Mouse (Mus musculus): ENCODE measurements around the gene Nbas. TPM values are rescaled to one million over a fixed set of nuclear protein-coding genes. Genes with fewer than 3 reads are reported as not detected.

Nbas gene
- 1.8 and 7.1 TPM in 2 replicates for polyA plus RNA-seq (2012; ENCODE audit: low replicate concordance)

DNA sequence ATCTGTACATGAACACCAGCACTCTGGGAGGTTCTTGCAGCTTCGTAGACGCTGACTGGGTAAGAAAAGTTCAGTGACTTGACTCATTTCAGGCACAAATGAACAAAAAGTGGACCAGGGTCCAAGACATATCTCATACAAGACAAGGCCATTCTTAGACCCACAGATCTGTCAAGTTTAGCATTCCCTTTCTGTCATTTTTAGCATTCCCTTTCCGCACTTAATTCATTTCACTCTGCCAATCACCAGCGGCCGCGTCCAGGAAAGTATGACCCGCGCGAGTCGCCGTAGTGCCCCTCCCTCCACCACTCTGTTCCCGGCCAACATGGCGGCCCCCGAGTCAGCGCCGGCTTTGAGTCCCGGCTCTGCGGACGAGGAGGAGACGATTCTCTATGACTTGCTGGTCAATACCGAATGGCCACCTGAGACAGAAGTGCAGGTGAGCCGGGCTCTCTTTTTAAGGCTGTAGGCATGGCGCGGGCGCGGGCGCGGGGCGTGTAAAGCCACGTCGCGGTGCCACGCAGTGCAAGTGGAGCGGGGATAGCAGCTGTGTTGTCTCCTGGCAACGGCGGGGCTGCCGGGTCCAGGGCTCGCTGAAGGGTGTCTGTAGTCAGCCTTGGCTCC is at the start of gene Nbas:
Gene Nbas, plus strand, starts transcription at position 308 of the 624 bp plus-strand sequence.

DNA sequence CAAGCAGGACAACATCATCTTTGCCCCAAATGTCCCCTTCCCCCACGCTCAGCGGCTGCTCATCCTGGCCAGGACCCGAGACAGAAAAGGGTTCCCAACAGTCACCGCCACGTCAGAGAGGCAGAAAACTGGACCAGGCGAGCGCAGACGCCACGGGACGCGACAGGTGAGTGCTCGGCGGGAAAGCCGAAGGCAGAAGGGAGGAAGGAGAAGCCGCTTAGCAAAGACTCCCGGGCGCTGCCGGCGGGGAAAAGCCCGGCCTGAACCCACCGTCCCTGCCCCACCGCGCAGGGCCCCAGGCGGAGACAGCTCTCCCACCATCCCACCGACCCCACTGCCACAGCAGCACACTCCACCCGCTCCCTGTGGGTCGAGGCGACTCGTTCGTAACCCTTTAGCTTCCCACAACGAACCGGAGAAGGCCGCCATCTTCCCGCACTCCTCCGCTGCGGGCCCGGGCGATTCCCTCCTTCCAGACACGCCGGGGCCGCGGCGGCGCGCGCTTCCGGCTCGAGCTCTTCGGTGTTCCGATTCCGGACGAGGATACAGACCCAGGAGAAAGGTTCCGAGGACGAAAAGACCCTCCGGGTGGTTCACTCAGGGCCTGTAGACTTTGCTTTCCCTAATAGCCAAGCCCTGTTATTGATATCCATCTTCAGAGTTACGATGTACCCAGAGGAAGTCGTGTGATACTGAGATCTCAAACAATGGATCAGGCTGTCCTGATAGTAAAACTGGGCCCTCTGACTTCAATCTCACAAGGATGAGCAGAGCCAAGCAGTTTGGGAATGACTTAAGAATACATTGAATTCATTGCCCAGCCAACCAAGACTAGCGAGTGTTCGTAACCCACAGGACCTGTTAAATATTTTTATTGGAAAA is 20.0 kb upstream of the Nbas start, which contains the start of gene Ddx1:
Gene Ddx1, minus strand, starts transcription at position 523 of the 882 bp plus-strand sequence.

Other genes with a start within 250 kb of the Nbas start
- 1.0 and 2.2 TPM in 2 replicates for gene Ddx1, start 19.9 kb upstream of the Nbas start, polyA plus RNA-seq (2012; ENCODE audit: low replicate concordance)

All from hematopoietic multipotent progenitor cell, adult 10-12 weeks (in vitro differentiated cells).